Mouse (Mus musculus) retina, embryonic 14.5 days (tissue): ENCODE data around the gene Lcn6.
"Not testable (repeated sequence)": the region's sequence is repeated elsewhere in the genome, so short reads cannot be mapped to it uniquely, and the experiment has no call there.

Experiments
- DNase-seq: peaks from one replicate; pipeline ENCODE4 v3.0.0-alpha.2; 2015; ENCODE audit warnings: low spot score

Gene Lcn6

DNA sequence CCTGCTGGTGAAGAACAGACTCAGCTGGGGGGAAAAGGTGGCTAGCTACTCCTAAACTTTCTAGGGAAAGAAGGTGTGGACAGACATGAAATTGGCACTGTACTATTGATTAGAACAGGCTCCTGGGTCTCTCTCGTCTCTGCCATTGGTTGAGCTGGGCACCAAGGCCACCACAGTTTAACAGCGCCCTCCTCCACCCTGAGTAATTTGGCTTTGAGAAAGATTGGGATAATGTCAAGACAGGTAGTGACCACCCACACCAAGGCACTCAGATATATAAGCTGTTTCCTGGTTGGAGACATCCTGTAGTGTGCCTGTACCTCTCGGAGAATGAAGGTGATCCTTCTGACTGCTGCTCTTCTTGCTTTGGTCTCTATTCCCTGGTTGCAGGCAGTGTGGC is at the start of gene Lcn6:
Gene Lcn6, plus strand, starts transcription at position 301 of the 400 bp plus-strand sequence.
- no peak for DNase-seq

DNA sequence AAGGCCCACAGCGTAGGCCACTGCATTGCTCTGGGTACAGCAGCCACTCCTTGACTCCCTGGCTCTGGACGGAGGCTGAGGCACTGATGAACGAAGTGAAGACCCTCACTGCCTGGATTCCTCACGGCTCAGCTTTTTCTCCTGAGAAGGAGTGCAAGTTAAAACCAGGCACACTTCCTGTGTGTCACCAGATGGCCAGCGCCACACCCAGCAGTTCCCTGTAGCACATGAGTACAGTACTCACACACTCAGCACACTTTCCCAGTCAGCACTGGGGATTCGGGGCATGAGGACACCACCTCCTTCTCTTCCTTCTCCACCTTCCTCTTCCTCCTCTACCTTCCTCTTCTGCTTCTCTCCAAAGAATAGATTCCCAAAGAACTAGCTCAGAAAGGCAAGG is 48.8 kb upstream of the Lcn6 start, which contains the start of gene Fcna:
Gene Fcna, minus strand, starts transcription at position 220 of the 400 bp plus-strand sequence.
- no peak for DNase-seq

DNA sequence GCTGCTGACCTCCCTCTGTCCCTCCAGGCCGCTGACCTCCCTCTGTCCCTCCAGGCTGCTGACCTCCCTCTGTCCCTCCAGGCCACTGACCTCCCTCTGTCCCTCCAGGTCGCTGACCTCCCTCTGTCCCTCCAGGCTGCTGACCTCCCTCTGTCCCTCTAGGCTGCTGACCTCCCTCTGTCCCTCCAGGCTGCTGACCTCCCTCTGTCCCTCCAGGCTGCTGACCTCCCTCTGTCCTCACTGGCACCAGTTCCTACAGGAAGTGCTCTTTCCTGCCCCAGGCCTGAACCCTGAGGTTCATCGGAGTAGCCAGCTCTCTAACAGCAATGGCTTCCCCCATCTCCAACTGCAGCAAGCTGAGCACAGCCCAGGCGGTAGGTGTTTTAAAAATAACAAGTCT is 47.8 kb upstream of the Lcn6 start:
- no peak for DNase-seq

DNA sequence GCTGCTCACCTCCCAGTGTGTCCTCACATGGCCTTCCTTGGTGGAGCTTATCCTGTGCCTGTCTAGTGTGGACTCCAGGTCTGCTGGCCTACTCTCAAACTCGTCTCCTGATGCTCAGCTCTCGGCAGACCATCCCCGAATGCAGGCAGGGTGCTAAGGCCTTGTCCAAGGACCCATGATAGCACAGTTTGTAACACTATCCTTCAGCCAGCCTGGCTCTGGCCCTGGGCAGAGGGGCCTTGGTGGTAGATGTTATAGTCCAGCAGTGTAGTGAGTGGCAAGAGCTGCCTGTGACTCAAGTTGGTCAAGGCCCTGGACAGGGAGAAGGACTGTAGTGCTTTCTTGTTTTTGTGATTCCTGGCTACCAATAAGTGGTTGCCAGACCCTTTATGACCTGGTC is 43.0 kb upstream of the Lcn6 start:
- DNase-seq: no peak

DNA sequence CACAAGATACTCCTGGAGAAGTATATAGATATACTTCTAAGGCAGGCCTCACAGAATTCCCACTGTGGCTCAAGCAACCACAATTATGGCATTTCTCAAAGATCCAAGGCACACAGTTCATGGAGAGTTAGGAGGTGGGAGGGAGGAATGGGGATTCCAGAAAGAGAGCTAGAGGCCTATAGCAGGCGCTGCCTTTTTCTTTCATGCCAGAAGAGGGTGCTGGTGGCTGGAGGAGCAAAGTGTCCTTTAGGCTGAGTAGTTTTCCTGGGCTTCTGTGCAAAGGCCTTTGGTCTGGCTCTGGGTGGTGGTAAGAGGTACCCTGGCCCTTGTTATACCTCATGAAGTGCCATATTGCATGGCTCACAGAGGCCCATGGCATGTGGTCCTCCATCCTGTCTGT is 42.5 kb upstream of the Lcn6 start:
- no peak for DNase-seq

DNA sequence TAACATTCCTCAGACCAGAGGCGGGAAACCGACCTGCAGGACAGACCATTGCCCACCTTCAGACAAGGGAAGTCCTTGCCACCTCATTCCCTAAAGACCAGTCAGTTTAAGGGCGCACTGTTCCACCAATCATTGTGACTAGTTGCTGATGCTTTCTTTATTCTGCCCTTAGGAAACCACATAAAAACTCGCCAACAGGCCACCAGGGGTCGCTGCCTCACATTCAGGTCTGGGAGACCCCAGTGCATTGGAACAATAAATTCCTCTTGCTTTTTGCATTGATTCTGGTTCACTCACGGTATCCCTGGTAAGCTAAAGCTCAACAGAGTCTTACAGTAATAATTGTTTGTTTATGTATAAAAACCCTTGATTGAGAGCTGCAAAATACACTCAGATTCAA is 36.7 kb upstream of the Lcn6 start:
- DNase-seq: peak; percentile 70

DNA sequence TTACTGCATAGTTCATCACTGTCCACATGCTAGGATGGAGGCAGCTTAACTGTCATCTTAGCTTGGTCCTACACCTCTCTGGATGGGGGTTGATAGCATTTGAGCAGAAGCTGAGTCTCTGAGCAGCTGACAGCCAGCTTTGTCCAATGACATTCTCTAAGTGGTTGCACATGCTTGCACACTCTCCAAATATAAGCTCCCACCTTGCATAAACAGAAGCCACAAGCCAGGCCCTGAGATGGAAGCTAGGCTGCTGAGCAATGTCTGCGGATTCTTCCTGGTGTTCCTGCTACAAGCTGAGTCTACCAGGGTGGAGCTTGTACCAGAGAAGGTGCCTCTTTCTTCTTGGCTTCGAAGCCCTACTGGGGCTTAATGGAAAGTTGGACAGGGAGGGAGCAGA is 23.7 kb upstream of the Lcn6 start, which contains the start of gene Lcn8:
Gene Lcn8, plus strand, starts transcription at position 219 of the 400 bp plus-strand sequence.
- DNase-seq: no peak

DNA sequence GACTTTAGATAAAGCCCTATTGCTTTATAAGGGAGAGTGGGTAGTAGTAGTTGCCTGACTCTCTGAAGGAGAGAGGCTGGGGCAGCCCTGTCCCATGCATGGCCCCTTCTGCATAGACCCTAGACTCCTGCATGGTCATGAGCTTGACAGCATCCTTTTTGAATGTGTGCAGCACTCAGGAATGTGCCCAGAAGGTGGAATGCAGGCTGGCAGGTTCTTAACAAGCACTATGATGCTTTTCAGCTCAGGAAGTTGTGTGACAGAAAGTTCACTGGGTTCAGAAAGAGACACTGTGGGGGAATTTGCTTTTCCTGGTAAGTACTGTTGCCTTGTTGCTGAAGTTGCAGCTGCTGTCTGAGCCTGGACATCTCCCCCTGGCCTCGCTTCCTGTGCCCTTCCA is 22.1 kb upstream of the Lcn6 start:
- no peak for DNase-seq

DNA sequence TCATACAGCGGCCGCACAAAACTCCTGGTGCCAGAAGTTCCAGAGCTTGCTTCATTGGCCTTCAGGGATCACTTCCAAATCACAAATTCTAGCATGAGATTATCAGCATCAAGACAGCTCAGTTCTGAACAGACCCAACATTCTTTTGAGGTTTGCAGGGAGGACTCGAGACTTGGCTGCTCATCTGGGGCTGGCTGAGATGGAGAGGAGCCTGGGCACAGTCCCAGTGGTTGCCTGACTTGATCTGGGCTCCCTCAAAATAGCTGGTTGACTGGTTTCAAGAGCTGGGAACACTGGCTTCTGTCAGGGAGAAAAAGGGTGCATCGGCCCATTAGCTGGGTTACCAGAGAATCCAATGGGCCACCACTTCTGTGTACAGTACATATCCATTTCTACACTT is 19.9 kb upstream of the Lcn6 start:
- no peak for DNase-seq

DNA sequence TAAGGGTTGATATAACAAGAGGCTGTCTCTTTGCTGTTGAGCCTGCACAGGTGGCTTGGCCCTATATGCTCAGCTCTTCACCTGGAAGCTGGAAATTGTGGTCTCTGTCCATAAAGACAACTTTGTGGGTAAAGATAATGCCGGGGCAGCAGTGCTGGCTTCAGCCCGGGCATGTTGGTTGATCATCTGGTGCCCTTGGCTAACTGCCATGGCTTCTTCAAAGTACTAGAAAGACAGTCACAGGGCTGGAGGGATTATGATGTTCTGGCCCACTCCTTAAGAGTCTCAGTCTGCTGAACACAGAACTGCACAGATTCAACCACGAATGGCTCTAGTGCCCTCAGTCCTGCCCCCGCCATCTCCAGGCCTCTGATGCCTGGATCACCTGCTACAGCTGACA is 19.3 kb upstream of the Lcn6 start:
- no peak for DNase-seq

DNA sequence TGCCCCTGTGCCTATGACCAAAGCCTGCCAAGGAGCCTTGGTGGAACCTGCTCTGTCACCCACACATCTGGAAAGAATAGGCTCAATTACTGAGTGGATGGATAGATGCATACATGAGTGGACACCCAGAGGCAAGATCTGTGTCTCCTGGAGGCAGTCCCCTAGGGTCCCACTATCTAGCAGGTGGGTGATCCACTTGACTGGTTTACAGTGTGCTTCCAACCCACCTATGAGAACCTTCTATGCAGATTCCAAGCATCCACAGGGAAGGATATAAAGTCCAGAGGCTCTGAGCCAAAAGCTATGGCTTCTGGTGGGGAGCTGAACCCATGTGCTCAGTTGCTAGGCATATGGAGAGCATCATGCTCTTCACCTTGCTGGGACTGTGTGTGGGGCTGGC is 18.9 kb upstream of the Lcn6 start, which contains the start of gene Lcn5:
Gene Lcn5, plus strand, starts transcription at position 301 of the 400 bp plus-strand sequence.
- no peak for DNase-seq

DNA sequence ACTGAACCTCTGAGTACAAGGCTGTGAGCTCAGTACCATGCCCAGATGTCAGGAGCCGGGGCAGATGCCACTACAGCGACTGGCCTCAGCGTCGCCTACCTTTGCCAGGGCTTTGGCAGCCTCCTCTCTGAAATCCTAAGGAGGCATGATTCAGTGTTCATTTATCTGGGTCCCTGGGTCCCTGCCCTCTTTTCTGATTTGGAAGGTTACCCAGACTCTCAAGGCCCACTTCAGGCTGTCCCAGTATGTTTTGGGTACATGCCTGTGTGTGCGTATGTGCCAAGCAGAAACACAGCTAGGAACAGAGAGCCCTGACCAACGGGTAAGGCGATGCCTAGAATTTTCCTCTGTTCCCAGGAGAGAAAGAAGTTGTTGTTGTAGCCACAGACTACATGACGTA is 16.3 kb upstream of the Lcn6 start:
- DNase-seq: no peak

DNA sequence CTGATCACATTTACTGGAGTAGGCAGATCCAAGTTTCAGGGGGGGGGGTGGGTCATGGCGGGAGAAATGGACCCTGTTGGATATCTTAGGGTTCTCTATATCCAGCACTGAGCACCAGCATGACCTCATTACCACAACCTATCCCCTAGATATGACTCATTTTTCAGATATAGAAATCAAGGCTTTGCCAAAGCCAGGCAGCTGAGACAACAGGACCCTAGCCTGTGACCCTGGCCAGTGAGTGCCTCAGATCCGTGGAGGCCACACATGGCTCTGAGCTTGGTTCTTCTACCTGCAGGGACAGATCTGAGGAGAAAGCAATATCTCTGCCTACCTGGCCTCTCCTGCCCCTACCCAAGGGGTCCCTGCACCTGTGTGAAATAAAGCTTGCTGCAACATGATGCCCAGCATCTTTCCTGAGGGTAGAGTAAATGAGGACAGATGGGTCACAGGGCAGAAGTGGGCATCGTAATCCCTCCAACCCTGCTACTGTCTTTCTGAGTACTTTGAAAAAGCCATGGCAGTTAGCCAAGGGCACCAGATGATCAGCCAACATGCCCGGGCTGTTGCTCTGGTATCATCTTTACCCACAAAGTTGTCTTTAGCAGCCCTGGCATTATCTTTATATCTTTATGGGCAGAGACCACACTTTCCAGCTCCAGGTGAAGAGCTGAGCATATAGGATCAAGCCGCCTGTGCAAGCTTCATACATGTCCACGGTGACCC is 15.2 kb upstream of the Lcn6 start:
- DNase-seq: no peak

DNA sequence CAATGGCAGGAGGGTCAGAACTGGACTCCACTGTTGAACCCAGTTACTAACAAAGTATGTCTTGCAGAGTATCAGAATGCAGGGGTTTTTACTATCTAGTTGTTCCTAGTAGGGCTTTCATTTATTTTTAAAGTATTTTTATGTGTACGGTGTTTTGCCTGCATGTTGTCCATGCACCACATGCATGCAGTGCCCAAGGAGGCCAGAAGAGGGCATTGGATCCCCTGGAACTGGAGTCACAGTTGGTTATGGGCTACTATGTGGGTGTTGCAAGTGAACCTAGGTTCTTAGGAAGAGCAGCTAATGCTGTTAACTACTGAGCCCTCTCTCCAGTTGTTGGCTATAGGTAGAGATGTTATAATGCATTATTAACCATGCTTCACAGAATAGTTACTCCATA is 13.1 kb upstream of the Lcn6 start:
- peak; percentile 59 for DNase-seq

DNA sequence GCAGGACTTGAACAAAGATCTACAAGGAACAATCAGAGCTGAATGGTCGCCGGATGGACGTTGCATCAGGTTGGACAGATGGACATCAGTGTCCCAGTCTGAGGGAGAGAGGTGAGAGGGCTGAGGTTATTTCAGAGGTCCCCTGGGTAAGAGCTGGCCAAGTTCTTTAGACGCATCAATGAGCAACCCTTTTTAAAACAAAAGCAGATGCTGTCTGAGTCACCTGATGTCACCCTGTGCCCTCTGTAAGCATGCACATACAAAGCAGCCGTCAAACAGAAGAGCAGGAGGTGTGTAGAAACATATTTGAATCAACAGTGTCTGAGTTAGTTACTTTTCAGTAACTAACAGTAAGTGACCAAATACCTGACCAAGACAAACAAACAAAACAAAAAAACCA is 12.5 kb upstream of the Lcn6 start:
- DNase-seq: no peak

DNA sequence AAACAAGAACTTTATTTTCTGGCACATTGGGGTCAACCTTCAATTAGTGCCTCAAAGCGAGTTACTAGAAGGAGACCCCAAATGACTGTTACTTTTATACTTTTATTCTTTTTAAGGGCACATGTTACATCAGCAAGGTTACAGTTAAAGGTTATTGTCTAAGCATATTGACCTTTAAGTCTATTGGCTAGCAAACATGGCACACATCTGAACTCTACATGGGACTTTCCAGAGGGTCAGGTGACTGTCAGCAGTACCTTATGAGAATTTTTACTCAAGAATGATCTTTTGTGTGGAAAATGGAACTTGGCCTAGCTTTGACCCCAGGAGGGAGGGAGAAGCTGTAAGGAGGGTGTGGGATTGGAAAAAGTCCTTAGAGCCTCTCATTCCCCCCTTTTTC is 10.1 kb upstream of the Lcn6 start:
- DNase-seq: no peak

DNA sequence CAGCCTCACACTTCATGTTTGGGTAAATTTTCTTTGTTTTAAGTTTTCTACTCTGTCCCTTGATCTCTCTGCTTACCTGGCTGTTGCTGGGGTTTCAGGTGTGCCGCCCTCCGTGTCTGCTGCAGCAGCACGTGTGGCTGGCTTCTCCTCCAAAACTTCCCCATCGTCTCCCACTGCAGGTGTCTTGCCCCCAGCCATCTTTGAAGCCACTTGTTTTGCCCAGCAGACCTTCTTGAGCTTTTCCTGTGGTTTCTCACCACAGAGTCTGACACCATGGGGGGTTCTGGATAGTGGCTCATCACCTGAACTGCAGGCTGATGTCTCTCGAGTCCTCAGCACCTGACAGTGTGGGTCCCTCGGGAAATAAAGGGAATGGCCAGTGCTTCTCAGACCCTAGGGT is 3.0 kb downstream of the Lcn6 start:
- DNase-seq: no peak

DNA sequence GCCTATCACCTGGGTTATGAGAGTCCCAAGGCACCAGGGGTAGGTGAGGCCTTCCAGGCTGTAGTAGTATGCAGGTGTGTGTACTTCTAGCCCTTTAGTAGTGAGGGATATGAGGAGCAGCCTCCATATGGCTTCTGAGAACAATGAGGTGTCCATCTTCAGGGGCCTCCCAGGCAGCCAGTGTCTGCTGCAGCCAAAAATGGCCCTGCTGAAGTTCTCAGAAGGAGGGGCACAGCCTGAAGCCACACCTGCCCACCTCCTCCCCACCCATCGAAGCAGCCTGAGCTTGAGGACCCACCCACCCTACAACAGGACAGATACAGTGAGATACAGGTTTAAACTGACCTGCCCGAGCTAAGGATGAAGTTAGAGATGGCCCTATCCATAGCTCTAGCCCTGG is 5.8 kb downstream of the Lcn6 start, which contains the start of gene Lcn10:
Gene Lcn10, plus strand, starts transcription at position 301 of the 400 bp plus-strand sequence.
- no peak for DNase-seq

DNA sequence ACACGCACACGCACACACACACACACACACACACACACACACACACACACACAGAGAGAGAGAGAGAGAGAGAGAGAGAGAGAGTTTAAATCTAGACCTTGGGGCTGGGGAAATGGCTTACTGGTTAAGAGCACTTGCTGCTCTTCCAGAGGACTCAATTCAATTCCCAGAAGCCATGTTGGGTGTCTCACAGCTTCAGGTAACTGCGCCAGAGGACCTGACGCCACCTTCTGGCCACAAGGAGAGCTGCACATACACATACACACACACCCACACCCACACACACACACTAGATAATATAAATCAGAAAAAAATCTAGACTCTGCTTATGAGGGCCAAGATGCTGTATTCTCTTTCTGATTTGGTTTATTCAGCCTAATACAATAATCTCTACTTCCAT is 10.4 kb downstream of the Lcn6 start:
- DNase-seq: no peak

DNA sequence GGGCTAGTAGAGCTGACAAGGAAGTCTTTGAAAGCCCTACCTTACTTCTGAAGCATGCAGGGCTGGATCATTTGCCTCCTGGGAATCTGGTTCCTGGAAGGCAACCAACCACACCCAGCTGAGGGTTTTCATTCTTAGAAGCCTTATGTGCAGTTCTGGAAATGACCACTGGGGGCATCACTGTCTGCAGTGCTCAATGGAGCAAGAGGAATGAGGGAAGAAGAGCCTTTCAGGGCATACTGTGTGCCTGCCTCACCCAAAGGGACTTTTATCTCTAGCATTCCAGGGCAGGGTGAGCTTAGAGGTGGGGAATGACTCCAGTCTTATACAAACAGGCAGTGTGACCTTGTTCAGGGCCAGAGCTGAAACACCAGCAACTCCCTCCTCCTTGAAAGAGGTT is 18.0 kb downstream of the Lcn6 start:
- DNase-seq: peak; percentile 85

DNA sequence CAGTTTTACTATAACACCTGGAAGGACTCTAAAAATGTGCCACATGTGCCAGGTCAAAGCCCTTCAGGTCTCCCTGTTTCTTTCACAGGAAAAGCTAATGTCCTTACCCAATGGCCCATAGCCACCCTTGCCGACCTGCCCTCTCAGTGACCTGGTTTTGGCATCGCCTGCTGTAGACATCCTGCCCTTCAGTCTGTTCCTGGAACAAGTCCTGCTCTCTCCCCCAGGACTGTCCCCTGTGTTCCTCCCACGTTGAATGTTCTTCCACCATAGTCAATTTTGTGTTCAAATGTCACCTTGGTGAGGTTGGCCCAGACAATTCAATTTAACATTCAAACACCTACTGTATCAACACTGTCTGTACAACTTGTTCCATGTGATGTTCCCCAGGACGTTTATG is 20.4 kb downstream of the Lcn6 start:
- no peak for DNase-seq

DNA sequence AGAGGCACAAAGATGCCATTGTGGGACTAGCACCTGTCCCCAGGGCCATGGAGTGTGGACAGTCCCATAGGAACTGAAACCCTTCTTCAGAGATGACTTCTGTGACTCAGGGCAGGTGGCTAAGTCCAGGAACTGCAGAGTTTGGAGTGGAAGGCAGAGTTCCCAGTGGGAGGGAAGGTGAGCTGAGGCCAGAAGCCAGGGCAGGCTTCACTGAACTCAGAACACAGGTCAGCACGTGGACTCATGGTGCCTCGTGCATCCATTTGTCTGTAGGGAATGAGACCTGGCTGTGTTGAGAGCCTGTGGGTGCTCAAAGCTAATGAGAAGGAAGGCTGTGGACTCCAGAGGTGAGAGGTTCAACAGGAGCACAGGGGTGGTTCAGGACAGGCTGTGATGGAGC is 22.1 kb downstream of the Lcn6 start:
- no peak for DNase-seq

DNA sequence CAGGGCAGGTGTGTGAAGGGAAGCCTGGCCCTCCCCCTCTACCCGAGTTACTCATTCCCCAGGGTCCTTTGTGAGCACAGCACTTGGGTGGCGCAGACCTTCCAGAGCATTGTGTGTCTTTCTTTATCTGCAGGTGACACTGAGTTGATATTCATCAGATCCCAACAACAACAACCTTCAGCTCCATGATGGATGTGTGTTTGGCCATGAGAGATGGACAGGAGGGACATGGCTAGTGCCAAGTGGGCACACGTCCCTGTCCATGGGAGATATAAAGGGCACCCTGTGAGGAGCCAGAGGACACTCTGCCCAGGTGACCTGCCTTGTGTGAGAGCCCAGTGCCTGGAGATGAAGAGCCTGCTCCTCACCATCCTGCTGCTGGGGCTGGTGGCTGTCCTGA is 23.2 kb downstream of the Lcn6 start, which contains the start of gene Obp2a:
Gene Obp2a, plus strand, starts transcription at position 301 of the 400 bp plus-strand sequence.
- DNase-seq: not testable (repeated sequence)

DNA sequence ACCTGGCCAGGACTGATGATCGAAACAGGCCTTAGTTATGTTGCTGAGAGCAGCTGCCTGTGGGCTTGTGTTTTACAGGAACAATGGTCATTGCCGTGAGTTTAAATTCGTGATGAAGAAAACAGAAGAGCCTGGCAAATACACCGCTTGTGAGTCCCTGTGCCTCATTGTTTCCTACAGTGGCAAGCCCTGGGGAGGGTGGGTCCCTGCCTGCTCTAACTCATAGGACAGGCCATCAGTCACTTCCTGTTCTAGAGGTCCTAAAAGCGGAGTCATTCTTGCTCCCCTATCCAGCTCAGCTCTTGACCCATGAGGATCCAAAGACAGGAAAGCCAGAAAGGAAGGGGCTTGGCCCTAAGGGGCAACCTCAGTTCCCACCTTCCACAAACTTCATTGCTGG is 24.4 kb downstream of the Lcn6 start:
- DNase-seq: no peak
